In genomic region chr8:48810615-48811014, GRCm38 (mm10) we compare ENCODE assay signal across 18 mouse cellular contexts. TPM values are rescaled to one million over a fixed set of nuclear protein-coding genes. Genes with fewer than 3 reads are reported as not detected.
"Had no signal": no experiment of that assay in that cellular context is flagged by ENCODE, and none has a peak within 500 bp of the region (broad histone marks: within the 10 kb centered on the region; RNA-seq: fewer than 3 reads in every experiment).

No protein-coding gene starts in this region.

- H3K27ac ChIP-seq: liver, embryonic 15.5 days; lung, embryonic 15.5 days; midbrain, embryonic 10.5 days; midbrain, embryonic 12.5 days; neural tube, embryonic 12.5 days; stomach, embryonic 15.5 days had no signal

- DNase-seq: liver, postnatal 0 days; lung, adult 2 months; lung, postnatal 14 days; lung, postnatal 4 days; midbrain, embryonic 14.5 days; right cerebral cortex, postnatal 14 days; thymus, adult 18-20 months; thymus, postnatal 14 days; thymus, postnatal 36 days had no signal

- H3K36me3 ChIP-seq: liver, embryonic 15.5 days; lung, embryonic 15.5 days; neural tube, embryonic 12.5 days; stomach, embryonic 15.5 days had no signal

- H3K4me1 ChIP-seq: liver, embryonic 15.5 days; lung, embryonic 15.5 days; stomach, embryonic 15.5 days had no signal

- H3K9me3 ChIP-seq: liver, embryonic 15.5 days; lung, embryonic 15.5 days; midbrain, embryonic 10.5 days; midbrain, embryonic 12.5 days; neural tube, embryonic 12.5 days; stomach, embryonic 15.5 days had no signal

- H3K27me3 ChIP-seq: liver, embryonic 15.5 days; midbrain, embryonic 12.5 days; neural tube, embryonic 12.5 days; stomach, embryonic 15.5 days had no signal

- H3K4me3 ChIP-seq: liver, embryonic 15.5 days; lung, embryonic 15.5 days; midbrain, embryonic 10.5 days; midbrain, embryonic 12.5 days; neural tube, embryonic 12.5 days; stomach, embryonic 15.5 days had no signal

- H3K4me2 ChIP-seq: liver, embryonic 15.5 days; lung, embryonic 15.5 days; midbrain, embryonic 12.5 days; neural tube, embryonic 12.5 days; stomach, embryonic 15.5 days had no signal

RNA-seq across cellular contexts. Expression of gene Tenm3, which starts 33.1 kb away (rescaled TPM):
- total RNA-seq: megakaryocyte, adult 5-6 weeks; megakaryocyte-erythroid progenitor cell, adult 5-6 weeks; neutrophil, adult 5-6 weeks had no signal
